13 mouse cellular contexts compared by ENCODE assay signal in the genomic region with DNA sequence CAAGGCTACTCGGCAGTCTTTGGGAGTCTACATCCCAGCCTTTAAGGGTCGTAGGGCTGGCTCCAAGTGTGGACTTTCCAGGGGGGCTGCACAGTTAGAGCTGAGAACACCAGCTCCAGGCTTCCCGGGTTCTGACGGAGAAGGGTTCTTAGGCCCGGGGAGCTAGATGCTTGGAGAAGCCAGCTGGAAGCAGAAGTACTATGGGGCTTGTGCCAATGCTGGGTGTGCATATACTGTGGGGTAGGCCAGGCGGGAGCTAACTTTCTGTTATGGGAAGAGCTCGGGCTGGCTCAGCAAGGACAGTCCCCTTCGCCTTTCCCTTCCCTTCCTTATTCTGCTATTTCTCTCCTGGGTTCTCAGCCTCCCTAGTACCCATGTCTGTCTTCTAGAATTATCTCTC. TPM values are rescaled to one million over a fixed set of nuclear protein-coding genes. Genes with fewer than 3 reads are reported as not detected.
DNase-seq lines count a peak whose midpoint lies in the region; ATAC-seq and TF ChIP-seq lines count a peak whose summit lies in the region.
"Had no signal": no experiment of that assay in that cellular context is flagged by ENCODE, and none has a peak within 500 bp of the region (broad histone marks: within the 10 kb centered on the region; RNA-seq: fewer than 3 reads in every experiment).

No protein-coding gene starts in this region.

- WGBS in hindbrain, embryonic 10.5 days: 89% methylated on average over 8 of the region's 8 CpGs
- whole genome bisulfite sequencing in hindbrain, embryonic 11.5 days: 90% methylated on average over 8 of the region's 8 CpGs
- 71% methylated on average over 8 of the region's 8 CpGs for WGBS in midbrain, postnatal 0 days

- H3K27ac ChIP-seq in hindbrain, embryonic 10.5 days: 0 out of 2 replicates have a peak overlapping the region, but pooled peaks have one; percentile 14
- H3K27ac ChIP-seq in hindbrain, embryonic 11.5 days (ENCODE audit: low read depth, low read length): no peak overlapping the region
- peak overlapping the region; percentile 57; the same call in 1 of the 2 replicates for H3K27ac ChIP-seq in midbrain, postnatal 0 days (ENCODE audit: low read depth, low read length)
- H3K27ac ChIP-seq: heart, embryonic 13.5 days; limb, embryonic 12.5 days had no signal

- ATAC-seq in hindbrain, embryonic 11.5 days (ENCODE audit: low FRiP score): no peak
- no peak for ATAC-seq in midbrain, postnatal 0 days (ENCODE audit: low FRiP score)
- ATAC-seq: liver, postnatal 0 days had no signal

- H3K27me3 ChIP-seq in hindbrain, embryonic 10.5 days (ENCODE audit: insufficient read depth, poor library complexity, severe bottlenecking): no peaks in the 10 kb centered on the region
- H3K27me3 ChIP-seq in hindbrain, embryonic 11.5 days (ENCODE audit: control insufficient read depth, insufficient read depth, low read length): no peaks in the 10 kb centered on the region
- no peaks in the 10 kb centered on the region for H3K27me3 ChIP-seq in midbrain, postnatal 0 days (ENCODE audit: insufficient read depth, low read length)
- H3K27me3 ChIP-seq: heart, embryonic 13.5 days; limb, embryonic 12.5 days had no signal

- TF ChIP-seq CTCF in midbrain, postnatal 0 days (IDR thresholded peaks at IDR 0.05): no peak

- H3K4me3 ChIP-seq in hindbrain, embryonic 10.5 days: no peak overlapping the region
- H3K4me3 ChIP-seq in hindbrain, embryonic 11.5 days (ENCODE audit: low read depth, low read length): no peak overlapping the region
- no peak overlapping the region for H3K4me3 ChIP-seq in midbrain, postnatal 0 days (ENCODE audit: low read depth, low read length)
- H3K4me3 ChIP-seq: heart, embryonic 13.5 days; limb, embryonic 12.5 days had no signal

- H3K4me2 ChIP-seq in hindbrain, embryonic 11.5 days (replicated peaks; ENCODE audit: low read depth, low read length): no peak overlapping the region
- no peak overlapping the region for H3K4me2 ChIP-seq in midbrain, postnatal 0 days (ENCODE audit: low read depth, low read length, poor library complexity, severe bottlenecking)
- H3K4me2 ChIP-seq: heart, embryonic 13.5 days; limb, embryonic 12.5 days had no signal

- H3K4me1 ChIP-seq in hindbrain, embryonic 10.5 days (replicated peaks): peaks cover 64% of the 10 kb centered on the region
- H3K4me1 ChIP-seq in hindbrain, embryonic 11.5 days (replicated peaks; ENCODE audit: control insufficient read depth, insufficient read depth, low read length): 0 out of 2 replicates have a peak, but pooled peaks cover 2% of the 10 kb centered on the region
- H3K4me1 ChIP-seq in midbrain, postnatal 0 days (ENCODE audit: insufficient read depth, low read length): peaks cover 41% of the 10 kb centered on the region

- peak; percentile 54 to 69 for DNase-seq in cerebellum, postnatal 10 days
- DNase-seq in cerebellum, postnatal 25 days: no peak
- DNase-seq in hindbrain, embryonic 10.5 days (ENCODE audit: low spot score): no peak
- DNase-seq in hindbrain, embryonic 11.5 days (ENCODE audit: low spot score): no peak
- peak; percentile 72 to 74 for DNase-seq in right cerebral cortex, postnatal 10 days (ENCODE audit: low spot score in 2 of 2)
- no peak for DNase-seq in right cerebral cortex, adult 2 months (ENCODE audit: low spot score in 2 of 2)
- no peak for DNase-seq in midbrain, postnatal 0 days (ENCODE audit: low spot score)
- DNase-seq in c-Kit-positive CD71-positive TER-119-positive erythroid progenitor cells, embryonic 14.5 days (ENCODE audit: low spot score): no peak
- DNase-seq: kidney, adult 2 months; layer of hippocampus, postnatal 36 days; liver, postnatal 0 days had no signal

- H3K9ac ChIP-seq in hindbrain, embryonic 11.5 days (ENCODE audit: low read depth, low read length): no peak overlapping the region
- H3K9ac ChIP-seq in midbrain, postnatal 0 days (replicated peaks; ENCODE audit: low read length, poor library complexity, severe bottlenecking): no peak overlapping the region
- H3K9ac ChIP-seq: heart, embryonic 13.5 days; limb, embryonic 12.5 days; liver, postnatal 0 days had no signal

- H3K36me3 ChIP-seq in hindbrain, embryonic 10.5 days: peaks cover 34% of the 10 kb centered on the region
- H3K36me3 ChIP-seq in hindbrain, embryonic 11.5 days (ENCODE audit: control insufficient read depth, insufficient read depth, low read length): 0 out of 2 replicates have a peak, but pooled peaks cover 2% of the 10 kb centered on the region
- peaks cover 20% of the 10 kb centered on the region for H3K36me3 ChIP-seq in midbrain, postnatal 0 days (ENCODE audit: insufficient read depth, low read length)

- no peaks in the 10 kb centered on the region for H3K9me3 ChIP-seq in hindbrain, embryonic 10.5 days
- H3K9me3 ChIP-seq in hindbrain, embryonic 11.5 days (ENCODE audit: control insufficient read depth, low read length): no peaks in the 10 kb centered on the region
- no peaks in the 10 kb centered on the region for H3K9me3 ChIP-seq in midbrain, postnatal 0 days (ENCODE audit: low read length)
- H3K9me3 ChIP-seq: heart, embryonic 13.5 days; limb, embryonic 12.5 days had no signal

RNA-seq across cellular contexts. Expression of a gene that starts 23.5 kb away (rescaled TPM):
- polyA plus RNA-seq in hindbrain, embryonic 10.5 days (2016; fragmentation: Nextera tagmentation; extraction: Ambion mirVana): 30.0 and 38.4 TPM in 2 replicates
- polyA plus RNA-seq in hindbrain, embryonic 11.5 days (2014; fragmentation: Nextera tagmentation; extraction: Ambion mirVana): 12.0 and 15.2 TPM in 2 replicates
- 645 and 733 TPM in 2 replicates for total RNA-seq in midbrain, postnatal 0 days (2014; rRNA removed)
- 241 and 242 TPM in 2 replicates for polyA plus RNA-seq in midbrain, postnatal 0 days (2015; fragmentation: Nextera tagmentation; extraction: Ambion mirVana)

Comparison
In these comparisons a context has a peak if more than half of its experiments do, and no peak if none do; other contexts are left out.
1. DNase-seq: peak in cerebellum, postnatal 10 days (2 of 2) and right cerebral cortex, postnatal 10 days (2 of 2); none in cerebellum, postnatal 25 days (0 of 2), hindbrain, embryonic 10.5 days (single experiment), hindbrain, embryonic 11.5 days (single experiment), right cerebral cortex, adult 2 months (0 of 2), midbrain, postnatal 0 days (single experiment) and c-Kit-positive CD71-positive TER-119-positive erythroid progenitor cells, embryonic 14.5 days (single experiment).